Mouse (Mus musculus) thymus, adult 2 months (tissue): ENCODE measurements around the gene Ugt3a1. TPM values are rescaled to one million over a fixed set of nuclear protein-coding genes. Genes with fewer than 3 reads are reported as not detected.
"Not testable (repeated sequence)": the region's sequence is repeated elsewhere in the genome, so short reads cannot be mapped to it uniquely, and the experiment has no call there.

Source experiments
- DNase-seq: peaks from one replicate; pipeline ENCODE4 v3.0.0; 2021
- H3K27ac ChIP-seq: fragments of 200-500 bp; 2 replicates; pipeline ENCODE4 v1.5.1; 2012; ENCODE audit warnings: low read length, control low read depth; ENCODE audit not compliant: control insufficient read depth, insufficient read depth
- H3K27me3 ChIP-seq: fragments of 200-500 bp; 2 replicates; pipeline ENCODE4 v1.6.1; 2012; ENCODE audit warnings: mild to moderate bottlenecking, low read length, moderate library complexity, mixed read lengths; ENCODE audit not compliant: control insufficient read depth, insufficient read depth
- H3K36me3 ChIP-seq: fragments of 200-500 bp; 2 replicates; pipeline ENCODE4 v1.6.1; 2012; ENCODE audit warnings: mild to moderate bottlenecking, low read length, moderate library complexity; ENCODE audit not compliant: control insufficient read depth, insufficient read depth
- H3K4me1 ChIP-seq: fragments of 200-500 bp; replicated peaks from 2 replicates; pipeline ENCODE4 v1.6.1; 2012; ENCODE audit warnings: low read length; ENCODE audit not compliant: control insufficient read depth, insufficient read depth
- H3K4me3 ChIP-seq: fragments of 200-500 bp; 2 replicates; pipeline ENCODE4 v1.5.1; 2012; ENCODE audit warnings: mild to moderate bottlenecking, low read length, control low read depth, moderate library complexity; ENCODE audit not compliant: control insufficient read depth, insufficient read depth
- CTCF ChIP-seq: fragments of 200-500 bp; IDR thresholded peaks from 2 replicates; pipeline ENCODE4 v1.5.1; 2012; ENCODE audit warnings: mild to moderate bottlenecking, control low read depth, low read length, moderate library complexity, borderline replicate concordance; ENCODE audit not compliant: control insufficient read depth, poor library complexity, insufficient read depth; ENCODE audit errors: extremely low read depth
- POLR2A ChIP-seq: fragments of 200-500 bp; IDR thresholded peaks from 2 replicates; pipeline ENCODE4 v1.6.1; 2012; ENCODE audit warnings: mild to moderate bottlenecking, low read length, control low read depth, moderate library complexity; ENCODE audit not compliant: control insufficient read depth, poor library complexity, insufficient read depth; ENCODE audit errors: extremely low read depth
- WGBS: fragments of 180-500 bp; shearing (Covaris S2); methylation state at CpG from one replicate; pipeline ENCODE4 v1.1.7; 2018; 5-methylcytosine and 5-hydroxymethylcytosine counted together
- polyA plus RNA-seq: library from polyadenylated mRNA; depleted of rRNA; stranded (reverse); fragments of >200 nt; gene quantifications from 2 replicates; pipeline ENCODE4 v1.2.3, GENCODE M21; 2012; rRNA removed

The Ugt3a1 gene
- 0.11 TPM in 2 replicates for polyA plus RNA-seq

DNA sequence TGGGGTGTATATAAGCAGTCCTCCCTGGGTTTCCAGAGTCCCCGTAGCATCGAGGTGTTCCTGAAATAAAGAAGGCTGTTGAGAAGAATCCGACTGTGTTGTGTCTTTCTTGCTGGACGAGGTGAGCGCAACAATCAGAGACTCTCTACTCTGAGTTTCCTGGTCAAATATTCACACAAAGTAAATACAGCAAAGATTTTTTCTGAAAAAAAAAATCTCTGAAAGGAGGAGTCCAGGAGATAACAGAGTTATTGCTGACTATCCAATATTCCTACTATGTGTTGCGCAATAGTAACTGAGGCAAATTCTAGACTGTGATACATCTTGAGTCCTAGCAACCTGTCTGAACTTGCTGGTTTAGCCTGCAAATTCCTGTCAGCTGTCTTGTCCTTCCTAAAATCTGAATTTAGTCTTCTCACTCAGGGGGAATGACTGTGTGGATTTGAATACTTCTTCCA lies at the start of gene Ugt3a1:
Ugt3a1 (plus strand) TSS at position 51 of the 458 bp plus-strand sequence.
- Histone ChIP-seq H3K4me3 (no peak within 1 kb of the TSS), H3K4me1 (no peaks in the 10 kb centered on the region), H3K27ac (no peak within 1 kb of the TSS), H3K27me3 (no peaks in the 10 kb centered on the region), H3K36me3 (no peaks in the 10 kb centered on the region)
- DNase-seq, result no peak
- WGBS, result 96% methylated on average over 6 of the region's 6 CpGs
- TF ChIP-seq POLR2A, result no peak

DNA sequence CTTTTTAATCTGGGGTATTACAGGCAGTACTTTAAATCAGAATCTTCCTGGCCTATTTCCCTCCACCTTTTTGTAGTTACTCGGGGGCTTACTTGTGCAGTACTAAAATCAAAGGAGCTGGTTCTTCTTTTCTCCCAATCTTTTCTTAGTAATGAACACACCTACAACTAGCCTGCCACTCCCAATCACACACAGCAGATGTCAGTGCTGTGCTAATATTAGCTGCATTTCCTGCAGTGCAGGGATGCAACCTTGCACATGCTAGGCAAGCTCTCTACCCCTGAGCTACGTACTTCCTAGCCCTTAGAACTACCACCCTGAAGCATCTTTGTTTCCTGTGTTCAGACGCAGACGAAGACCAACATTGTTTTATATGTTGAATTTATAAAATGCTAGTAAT lies 45.8 kb upstream of the Ugt3a1 start:
- not testable (repeated sequence) for H3K27ac ChIP-seq, H3K4me1 ChIP-seq, H3K27me3 ChIP-seq, H3K4me3 ChIP-seq, DNase-seq, H3K36me3 ChIP-seq
- 72% methylated on average over 4 of the region's 4 CpGs for WGBS

GRCm38 (mm10) chr15:9246345-9246744 lies 30.3 kb upstream of the Ugt3a1 start:
- H3K27ac ChIP-seq, result no peak overlapping the region
- no peaks in the 10 kb centered on the region for H3K27me3 ChIP-seq
- no peak overlapping the region for H3K4me3 ChIP-seq
- H3K4me1 ChIP-seq, result no peaks in the 10 kb centered on the region
- no peaks in the 10 kb centered on the region for H3K36me3 ChIP-seq
- TF ChIP-seq CTCF (no peak), POLR2A (no peak)
- DNase-seq, result no peak

DNA sequence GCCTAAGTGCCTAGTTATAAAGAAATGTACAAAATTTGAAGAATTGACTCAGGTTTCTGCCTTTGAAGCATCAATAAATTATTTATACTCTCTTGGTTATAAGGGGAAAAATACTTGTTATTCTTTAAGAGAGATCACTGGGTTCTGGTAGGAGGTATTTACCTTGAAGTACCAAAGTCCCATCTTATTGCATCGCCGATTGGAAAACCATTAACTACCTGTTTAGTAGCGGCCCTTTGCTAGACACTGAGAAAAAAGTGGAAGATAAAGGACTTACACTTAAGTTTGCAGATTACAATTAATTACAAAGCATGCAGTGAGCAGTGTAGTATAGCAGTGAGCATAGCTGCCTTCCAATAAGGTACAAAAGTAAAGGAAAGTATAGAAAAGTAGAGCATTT lies 23.8 kb upstream of the Ugt3a1 start:
- Histone ChIP-seq H3K4me3 (no peak overlapping the region), H3K27ac (no peak overlapping the region), H3K36me3 (no peaks in the 10 kb centered on the region), H3K27me3 (no peaks in the 10 kb centered on the region), H3K4me1 (no peaks in the 10 kb centered on the region)
- no peak for TF ChIP-seq CTCF
- no peak for TF ChIP-seq POLR2A
- DNase-seq, result no peak
- WGBS, result 97% methylated on average over 3 of the region's 3 CpGs

DNA sequence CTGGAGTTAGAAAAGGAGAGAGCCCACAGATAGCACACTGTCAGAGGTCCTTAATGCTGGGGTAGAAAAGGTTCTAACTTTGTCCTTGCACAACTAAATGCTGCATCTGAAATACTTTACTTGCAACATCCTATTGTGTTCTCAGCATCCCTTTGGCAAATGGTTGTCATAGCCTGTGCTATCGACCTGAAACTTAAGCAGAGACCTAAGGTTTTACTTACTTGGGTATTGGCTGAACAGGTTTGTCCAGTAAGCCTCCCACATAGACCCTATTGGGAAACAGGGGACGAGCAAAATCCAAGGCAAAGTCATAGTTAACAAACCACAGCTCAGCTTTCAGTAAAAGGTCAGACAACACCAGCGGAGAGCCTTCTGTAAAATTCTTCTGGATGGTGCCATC lies 16.1 kb upstream of the Ugt3a1 start:
- no peak for DNase-seq
- no peak for TF ChIP-seq CTCF
- no peak for TF ChIP-seq POLR2A
- H3K27me3 ChIP-seq, result no peaks in the 10 kb centered on the region
- WGBS, result 77% methylated on average over 3 of the region's 3 CpGs
- H3K36me3 ChIP-seq, result no peaks in the 10 kb centered on the region
- H3K27ac ChIP-seq, result no peak overlapping the region
- no peak overlapping the region for H3K4me3 ChIP-seq
- no peaks in the 10 kb centered on the region for H3K4me1 ChIP-seq

DNA sequence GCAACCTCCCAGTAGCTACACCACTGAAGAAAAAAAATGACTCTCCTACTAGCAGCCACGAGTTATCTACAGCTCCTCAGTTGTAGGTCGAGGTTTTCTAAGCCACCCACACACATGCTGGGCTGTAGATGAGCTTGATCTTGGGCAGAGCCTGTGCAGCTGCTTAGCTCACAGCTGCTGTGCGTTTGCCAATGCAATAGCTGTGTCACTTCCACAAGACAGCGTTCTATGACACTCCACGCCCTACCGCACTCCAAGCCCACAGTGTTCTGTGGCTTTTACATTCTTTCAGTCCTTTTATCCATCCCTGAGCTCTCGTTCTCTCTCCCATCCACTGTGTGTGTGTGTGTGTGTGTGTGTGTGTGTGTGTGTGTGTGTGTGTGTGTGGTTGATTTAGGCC lies 4.8 kb upstream of the Ugt3a1 start:
- no peak for TF ChIP-seq POLR2A
- no peak for TF ChIP-seq CTCF
- WGBS, result 74% methylated on average over 7 of the region's 7 CpGs
- H3K4me3 ChIP-seq, result no peak overlapping the region

DNA sequence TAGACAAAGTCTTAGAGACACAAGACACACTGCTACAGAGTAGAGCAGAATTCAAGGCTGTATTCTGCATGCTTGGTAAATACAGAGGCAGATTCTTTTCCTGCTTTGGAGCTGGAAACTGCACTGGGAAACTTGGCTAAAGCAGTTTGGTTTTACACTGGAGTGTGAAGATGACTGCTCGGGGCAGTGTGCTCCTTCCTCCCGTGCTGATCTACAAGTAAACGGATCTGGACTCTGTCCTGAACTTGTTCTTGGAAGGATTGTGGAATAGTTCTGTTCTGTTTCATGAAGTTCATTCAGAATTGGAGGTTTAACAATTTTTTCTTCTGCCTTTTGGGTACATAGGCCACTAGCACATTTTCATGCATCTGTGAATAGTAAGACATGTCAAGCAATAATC lies 2.3 kb downstream of the Ugt3a1 start:
- no peak for DNase-seq
- H3K4me1 ChIP-seq, result no peaks in the 10 kb centered on the region
- H3K36me3 ChIP-seq, result no peaks in the 10 kb centered on the region
- no peaks in the 10 kb centered on the region for H3K27me3 ChIP-seq
- no peak overlapping the region for H3K27ac ChIP-seq
- WGBS, result 90% methylated on average over 3 of the region's 3 CpGs
- TF ChIP-seq POLR2A (no peak), CTCF (no peak)
- no peak overlapping the region for H3K4me3 ChIP-seq

More for the DNA sequence above, 4.8 kb upstream of the Ugt3a1 start:
- Histone ChIP-seq H3K36me3 (no peaks in the 10 kb centered on the region), H3K4me1 (no peaks in the 10 kb centered on the region), H3K27me3 (no peaks in the 10 kb centered on the region), H3K27ac (no peak overlapping the region)
- DNase-seq, result no peak

GRCm38 (mm10) chr15:9279596-9279995 lies 2.9 kb downstream of the Ugt3a1 start:
- Histone ChIP-seq H3K36me3 (no peaks in the 10 kb centered on the region), H3K27me3 (no peaks in the 10 kb centered on the region), H3K4me1 (no peaks in the 10 kb centered on the region), H3K27ac (no peak overlapping the region), H3K4me3 (no peak overlapping the region)
- DNase-seq, result no peak
- 92% methylated on average over 3 of the region's 3 CpGs for WGBS
- TF ChIP-seq CTCF (no peak), POLR2A (no peak)
